ENCODE assay signal across 8 mouse cellular contexts in genomic region chr17:24212441-24213018, GRCm38 (mm10). TPM values are rescaled to one million over a fixed set of nuclear protein-coding genes. Genes with fewer than 3 reads are reported as not detected.
DNase-seq lines count a peak whose midpoint lies in the region; ATAC-seq and TF ChIP-seq lines count a peak whose summit lies in the region.

No protein-coding gene starts in this region.

- peak overlapping the region; percentile 90 for H3K4me2 ChIP-seq in heart, embryonic 15.5 days
- peak overlapping the region; percentile 97 for H3K4me2 ChIP-seq in hindbrain, embryonic 13.5 days

- ATAC-seq in heart, embryonic 15.5 days (replicated peaks; ENCODE audit: insufficient number of reproducible peaks, insufficient read depth, low FRiP score, low read depth), result no peak
- ATAC-seq in hindbrain, embryonic 13.5 days (ENCODE audit: low FRiP score), result 0 out of 2 replicates have a peak, but pooled peaks have one; percentile 0

- 30% methylated on average over 5 of the region's 5 CpGs for whole genome bisulfite sequencing in heart, embryonic 15.5 days
- 30% methylated on average over 5 of the region's 5 CpGs for WGBS in hindbrain, embryonic 13.5 days
- WGBS in midbrain, embryonic 10.5 days, result 20% methylated on average over 5 of the region's 5 CpGs

- TF ChIP-seq CTCF in cortical plate, adult 2 months (IDR thresholded peaks at IDR 0.05; ENCODE audit: extremely low read depth, insufficient read depth, low read length), result peak; percentile 46

- intact Hi-C loops in left cerebral cortex, postnatal 25 days (cut with DNase I), result no loop called here

- peaks cover 38% of the 10 kb centered on the region for H3K4me1 ChIP-seq in heart, embryonic 15.5 days (replicated peaks)
- peaks cover 5% of the 10 kb centered on the region for H3K4me1 ChIP-seq in cortical plate, adult 2 months (ENCODE audit: control insufficient read depth, insufficient read depth, low read length)
- H3K4me1 ChIP-seq in hindbrain, embryonic 13.5 days (replicated peaks), result peaks cover 50% of the 10 kb centered on the region
- H3K4me1 ChIP-seq in midbrain, embryonic 10.5 days, result peaks cover 52% of the 10 kb centered on the region

- H3K4me3 ChIP-seq in heart, embryonic 15.5 days, result peak overlapping the region; percentile 50
- peak overlapping the region; percentile 37; the same call in 1 of the 2 replicates for H3K4me3 ChIP-seq in cortical plate, adult 2 months (ENCODE audit: insufficient read depth, low read length)
- peak overlapping the region; percentile 58 for H3K4me3 ChIP-seq in hindbrain, embryonic 13.5 days
- H3K4me3 ChIP-seq in midbrain, embryonic 10.5 days, result peak overlapping the region; percentile 73

- peaks cover 35% of the 10 kb centered on the region for H3K27me3 ChIP-seq in heart, embryonic 15.5 days
- H3K27me3 ChIP-seq in hindbrain, embryonic 13.5 days, result peaks cover 24% of the 10 kb centered on the region
- H3K27me3 ChIP-seq in midbrain, embryonic 10.5 days (ENCODE audit: low read depth, poor library complexity, severe bottlenecking), result peaks cover 40% of the 10 kb centered on the region

- DNase-seq in heart, adult 18-20 months, result no peak
- DNase-seq in midbrain, embryonic 10.5 days (ENCODE audit: low spot score), result no peak
- no peak for DNase-seq in right cerebral cortex, postnatal 10 days (ENCODE audit: low spot score in 2 of 2)
- DNase-seq in left cerebral cortex, adult 8-10 months (ENCODE audit: low spot score in 2 of 2), result no peak
- DNase-seq in left cerebral cortex, postnatal 25 days (ENCODE audit: low spot score in 2 of 2), result no peak

- no peak overlapping the region for H3K9ac ChIP-seq in heart, embryonic 15.5 days
- H3K9ac ChIP-seq in hindbrain, embryonic 13.5 days, result no peak overlapping the region

- no peak for TF ChIP-seq POLR2A in cortical plate, adult 2 months (IDR thresholded peaks at IDR 0.05; ENCODE audit: extremely low read depth, insufficient read depth, low read length)

- no peaks in the 10 kb centered on the region for H3K9me3 ChIP-seq in heart, embryonic 15.5 days (replicated peaks)
- no peaks in the 10 kb centered on the region for H3K9me3 ChIP-seq in hindbrain, embryonic 13.5 days
- no peaks in the 10 kb centered on the region for H3K9me3 ChIP-seq in midbrain, embryonic 10.5 days (replicated peaks)

- H3K36me3 ChIP-seq in heart, embryonic 15.5 days, result peaks cover 12% of the 10 kb centered on the region
- H3K36me3 ChIP-seq in hindbrain, embryonic 13.5 days, result peaks cover 28% of the 10 kb centered on the region
- H3K36me3 ChIP-seq in midbrain, embryonic 10.5 days, result peaks cover 35% of the 10 kb centered on the region

- no peak overlapping the region for H3K27ac ChIP-seq in heart, embryonic 15.5 days
- no peak overlapping the region for H3K27ac ChIP-seq in cortical plate, adult 2 months (ENCODE audit: insufficient read depth, low read length)
- H3K27ac ChIP-seq in hindbrain, embryonic 13.5 days, result no peak overlapping the region
- H3K27ac ChIP-seq in midbrain, embryonic 10.5 days (replicated peaks), result peak overlapping the region; percentile 91

RNA-seq across cellular contexts. Expression of gene Ntn3, which starts 3.2 kb away (rescaled TPM):
- polyA plus RNA-seq in heart, embryonic 15.5 days (2015; fragmentation: Nextera tagmentation; extraction: Ambion mirVana), result 1.9 and 2.9 TPM in 2 replicates
- under 1 TPM; 0.67 to 0.72 TPM for total RNA-seq in heart, adult 18-20 months (2021)
- polyA plus RNA-seq in cortical plate, adult 2 months (2012; rRNA removed), result 5.5 and 6.8 TPM in 2 replicates
- polyA plus RNA-seq in hindbrain, embryonic 13.5 days (2015; fragmentation: Nextera tagmentation; extraction: Ambion mirVana), result 4.2 and 5.2 TPM in 2 replicates
- polyA plus RNA-seq in midbrain, embryonic 10.5 days (2016; fragmentation: Nextera tagmentation; extraction: Ambion mirVana), result 3.8 and 4.4 TPM in 2 replicates
- total RNA-seq in left cerebral cortex, adult 8-10 months (2022), result 10 to 100 TPM in 2 of 4 experiments, 1 to 10 TPM in 2; 9.5 to 10.6 (median 9.9) TPM
- total RNA-seq in left cerebral cortex, postnatal 25 days (2021), result 10 to 100 TPM in 1 of 2 experiments, 1 to 10 TPM in 1; 9.8 to 10.8 TPM

RNA-seq across cellular contexts. Expression of gene Tbc1d24, which starts 7.2 kb away (rescaled TPM):
- 3.6 and 3.8 TPM in 2 replicates for polyA plus RNA-seq in heart, embryonic 15.5 days (2015; fragmentation: Nextera tagmentation; extraction: Ambion mirVana)
- 10 to 100 TPM; 12.3 to 14.4 TPM for total RNA-seq in heart, adult 18-20 months (2021)
- 62.7 and 72.7 TPM in 2 replicates for polyA plus RNA-seq in cortical plate, adult 2 months (2012; rRNA removed)
- polyA plus RNA-seq in hindbrain, embryonic 13.5 days (2015; fragmentation: Nextera tagmentation; extraction: Ambion mirVana), result 24.4 and 25.5 TPM in 2 replicates
- 5.3 and 12.5 TPM in 2 replicates for polyA plus RNA-seq in midbrain, embryonic 10.5 days (2016; fragmentation: Nextera tagmentation; extraction: Ambion mirVana)
- 10 to 100 TPM; 59.5 to 65.9 (median 63.6) TPM for total RNA-seq in left cerebral cortex, adult 8-10 months (2022)
- total RNA-seq in left cerebral cortex, postnatal 25 days (2021), result 10 to 100 TPM; 63.7 to 68.9 TPM

RNA-seq across cellular contexts. Expression of gene Tedc2, which starts 8.1 kb away (rescaled TPM):
- 4.3 and 7.3 TPM in 2 replicates for polyA plus RNA-seq in heart, embryonic 15.5 days (2015; fragmentation: Nextera tagmentation; extraction: Ambion mirVana)
- 1 to 10 TPM; 1.9 to 3.0 TPM for total RNA-seq in heart, adult 18-20 months (2021)
- 17.0 and 19.0 TPM in 2 replicates for polyA plus RNA-seq in cortical plate, adult 2 months (2012; rRNA removed)
- 11.8 and 12.8 TPM in 2 replicates for polyA plus RNA-seq in hindbrain, embryonic 13.5 days (2015; fragmentation: Nextera tagmentation; extraction: Ambion mirVana)
- 22.4 and 22.9 TPM in 2 replicates for polyA plus RNA-seq in midbrain, embryonic 10.5 days (2016; fragmentation: Nextera tagmentation; extraction: Ambion mirVana)
- 10 to 100 TPM in 2 of 4 experiments, 1 to 10 TPM in 2; 8.6 to 10.2 (median 10.1) TPM for total RNA-seq in left cerebral cortex, adult 8-10 months (2022)
- total RNA-seq in left cerebral cortex, postnatal 25 days (2021), result 1 to 10 TPM; 9.2 to 10.0 TPM

RNA-seq across cellular contexts. Expression of gene Ccnf, which starts 38.8 kb away (rescaled TPM):
- polyA plus RNA-seq in heart, embryonic 15.5 days (2015; fragmentation: Nextera tagmentation; extraction: Ambion mirVana), result 29.2 and 36.1 TPM in 2 replicates
- under 1 TPM; 0.62 to 0.65 TPM for total RNA-seq in heart, adult 18-20 months (2021)
- 4.4 and 4.8 TPM in 2 replicates for polyA plus RNA-seq in cortical plate, adult 2 months (2012; rRNA removed)
- 17.2 and 17.9 TPM in 2 replicates for polyA plus RNA-seq in hindbrain, embryonic 13.5 days (2015; fragmentation: Nextera tagmentation; extraction: Ambion mirVana)
- polyA plus RNA-seq in midbrain, embryonic 10.5 days (2016; fragmentation: Nextera tagmentation; extraction: Ambion mirVana), result 116 and 131 TPM in 2 replicates
- total RNA-seq in left cerebral cortex, adult 8-10 months (2022), result 1 to 10 TPM; 4.9 to 6.4 (median 5.3) TPM
- total RNA-seq in left cerebral cortex, postnatal 25 days (2021), result 1 to 10 TPM; 6.5 to 6.9 TPM

RNA-seq across cellular contexts. Expression of gene Atp6v0c, which starts 43.0 kb away (rescaled TPM):
- polyA plus RNA-seq in heart, embryonic 15.5 days (2015; fragmentation: Nextera tagmentation; extraction: Ambion mirVana), result 447 and 510 TPM in 2 replicates
- 100 to 1,000 TPM; 241 to 255 TPM for total RNA-seq in heart, adult 18-20 months (2021)
- 2,699 and 2,818 TPM in 2 replicates for polyA plus RNA-seq in cortical plate, adult 2 months (2012; rRNA removed)
- polyA plus RNA-seq in hindbrain, embryonic 13.5 days (2015; fragmentation: Nextera tagmentation; extraction: Ambion mirVana), result 1,028 and 1,039 TPM in 2 replicates
- polyA plus RNA-seq in midbrain, embryonic 10.5 days (2016; fragmentation: Nextera tagmentation; extraction: Ambion mirVana), result 467 and 491 TPM in 2 replicates
- 1,000 to 10,000 TPM; 1,111 to 1,205 (median 1,168) TPM for total RNA-seq in left cerebral cortex, adult 8-10 months (2022)
- total RNA-seq in left cerebral cortex, postnatal 25 days (2021), result 1,000 to 10,000 TPM; 1,342 to 1,424 TPM
